Comparison of ENCODE assay signal across 34 mouse cellular contexts in genomic region chr17:24625472-24625871, GRCm38 (mm10). TPM values are rescaled to one million over a fixed set of nuclear protein-coding genes. Genes with fewer than 3 reads are reported as not detected.
"Had no signal": no experiment of that assay in that cellular context is flagged by ENCODE, and none has a peak within 500 bp of the region (broad histone marks: within the 10 kb centered on the region; RNA-seq: fewer than 3 reads in every experiment).

No protein-coding gene starts in this region.

- H3K9ac ChIP-seq: embryonic facial prominence, embryonic 12.5 days; embryonic facial prominence, embryonic 13.5 days; embryonic facial prominence, embryonic 15.5 days; forebrain, embryonic 12.5 days; forebrain, embryonic 13.5 days; forebrain, embryonic 15.5 days; forebrain, postnatal 0 days had no signal

- H3K4me1 ChIP-seq: embryonic facial prominence, embryonic 10.5 days; embryonic facial prominence, embryonic 12.5 days; embryonic facial prominence, embryonic 13.5 days; embryonic facial prominence, embryonic 15.5 days; forebrain, embryonic 10.5 days; forebrain, embryonic 12.5 days; forebrain, embryonic 13.5 days; forebrain, embryonic 15.5 days; heart, embryonic 10.5 days had no signal

- H3K9me3 ChIP-seq: embryonic facial prominence, embryonic 10.5 days; embryonic facial prominence, embryonic 12.5 days; embryonic facial prominence, embryonic 13.5 days; embryonic facial prominence, embryonic 15.5 days; forebrain, embryonic 10.5 days; forebrain, embryonic 12.5 days; forebrain, embryonic 13.5 days; forebrain, embryonic 15.5 days; heart, embryonic 10.5 days had no signal

- H3K4me3 ChIP-seq: embryonic facial prominence, embryonic 10.5 days; embryonic facial prominence, embryonic 12.5 days; embryonic facial prominence, embryonic 13.5 days; embryonic facial prominence, embryonic 15.5 days; erythroblast, embryonic 14.5 days; forebrain, embryonic 10.5 days; forebrain, embryonic 12.5 days; forebrain, embryonic 13.5 days; forebrain, embryonic 15.5 days; gastrocnemius, adult 2 months; heart, adult 2 months; heart, embryonic 10.5 days had no signal

- DNase-seq: cerebellum, adult 9-10 months; cerebellum, adult 9-11 months; cerebellum, postnatal 10 days; cerebellum, postnatal 14 days; cerebellum, postnatal 25 days; cerebellum, postnatal 36 days; embryo, embryonic 11 days; forebrain, postnatal 0 days; gastrocnemius, adult 2 months; gastrocnemius, postnatal 10 days; gastrocnemius, postnatal 14 days; gastrocnemius, postnatal 25 days; gastrocnemius, postnatal 36 days; heart, adult 11 months; heart, adult 2 months had no signal

- H3K27ac ChIP-seq: embryonic facial prominence, embryonic 10.5 days; embryonic facial prominence, embryonic 12.5 days; embryonic facial prominence, embryonic 13.5 days; embryonic facial prominence, embryonic 15.5 days; forebrain, embryonic 10.5 days; forebrain, embryonic 12.5 days; forebrain, embryonic 13.5 days; forebrain, embryonic 15.5 days; gastrocnemius, adult 2 months; heart, adult 2 months; heart, embryonic 10.5 days had no signal

- H3K27me3 ChIP-seq: embryonic facial prominence, embryonic 12.5 days; embryonic facial prominence, embryonic 13.5 days; embryonic facial prominence, embryonic 15.5 days; forebrain, embryonic 12.5 days; forebrain, embryonic 13.5 days; forebrain, embryonic 15.5 days had no signal

RNA-seq across cellular contexts. Expression of gene Npw, which starts 32.8 kb away (rescaled TPM):
- total RNA-seq: forebrain, postnatal 0 days; gastrocnemius, adult 18-20 months; gastrocnemius, adult 2 months; gastrocnemius, adult 8-10 months; gastrocnemius, postnatal 10 days; gastrocnemius, postnatal 14 days; gastrocnemius, postnatal 25 days; gastrocnemius, postnatal 36 days; gastrocnemius, postnatal 4 days; granulocyte monocyte progenitor cell, adult 5-6 weeks; heart, adult 2 months; heart, adult 8-10 months had no signal
- polyA plus RNA-seq: embryonic facial prominence, embryonic 10.5 days; erythroblast, embryonic 14.5 days; forebrain, embryonic 10.5 days; forebrain, embryonic 12.5 days; forebrain, embryonic 13.5 days; forebrain, embryonic 14.5 days; forebrain, embryonic 15.5 days; forebrain, embryonic 16.5 days; frontal cortex, adult 2 months; gonadal fat pad, adult 2 months; heart, adult 2 months had no signal
